Mouse (Mus musculus): ENCODE results near the gene Klk11. TPM values are rescaled to one million over a fixed set of nuclear protein-coding genes. Genes with fewer than 3 reads are reported as not detected.

Klk11 gene
- polyA plus RNA-seq, 1 experiment from 2014 or later: 1.7 TPM

DNA sequence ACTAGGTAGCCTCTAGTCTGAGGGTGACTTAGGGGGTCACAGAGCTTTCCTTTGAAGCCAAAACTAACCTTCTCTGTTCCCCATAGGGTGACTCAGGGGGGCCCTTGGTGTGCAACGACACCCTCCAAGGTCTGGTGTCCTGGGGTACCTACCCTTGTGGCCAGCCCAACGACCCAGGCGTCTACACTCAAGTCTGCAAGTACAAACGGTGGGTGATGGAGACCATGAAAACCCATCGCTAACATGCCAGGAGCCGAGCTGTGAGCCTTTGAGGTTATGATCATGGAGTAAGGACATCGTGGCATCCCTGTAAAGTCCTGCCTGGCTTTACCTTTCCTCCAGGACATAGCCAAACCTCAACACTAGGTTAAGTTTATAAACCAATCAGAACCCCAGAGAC is 40.8 kb downstream of the Klk11 start:
- H3K9ac ChIP-seq (ENCODE audit: low read depth, low read length): no peak overlapping the region
- H3K36me3 ChIP-seq (ENCODE audit: control insufficient read depth, insufficient read depth, low read length): no peaks in the 10 kb centered on the region
- no peak overlapping the region for H3K4me3 ChIP-seq (ENCODE audit: low read length)
- WGBS: 88% methylated on average over 7 of the region's 7 CpGs
- H3K4me2 ChIP-seq (ENCODE audit: low read depth, low read length): no peak overlapping the region
- H3K4me1 ChIP-seq (ENCODE audit: control insufficient read depth, insufficient read depth, low read length): no peaks in the 10 kb centered on the region
- H3K9me3 ChIP-seq (ENCODE audit: control insufficient read depth, low read length): no peaks in the 10 kb centered on the region
- H3K27me3 ChIP-seq (replicated peaks; ENCODE audit: control insufficient read depth, insufficient read depth, low read length): no peaks in the 10 kb centered on the region
- ATAC-seq: no peak
- H3K27ac ChIP-seq (ENCODE audit: low read length): no peak overlapping the region

DNA sequence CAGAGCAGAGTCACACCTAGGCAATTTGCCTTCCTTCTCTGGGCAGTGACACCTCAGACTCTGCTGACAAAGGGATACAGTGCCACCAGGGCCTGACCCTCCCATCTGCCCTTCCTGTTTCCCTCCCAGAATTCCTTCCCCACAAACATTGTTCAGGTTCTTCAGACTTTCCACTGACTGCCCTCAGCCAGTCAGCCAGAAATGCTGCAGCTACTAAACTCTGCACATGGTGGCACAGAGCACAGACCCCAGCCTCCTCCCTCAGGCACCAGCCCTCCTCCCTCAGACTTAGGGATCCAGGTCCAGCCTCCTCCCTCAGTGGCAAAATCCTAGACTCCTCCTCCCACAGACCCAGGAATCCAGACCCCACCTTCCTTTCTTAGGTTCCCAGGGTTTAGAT is 42.3 kb downstream of the Klk11 start:
- ATAC-seq: no peak
- H3K4me3 ChIP-seq (ENCODE audit: low read length): no peak overlapping the region
- H3K36me3 ChIP-seq (ENCODE audit: control insufficient read depth, insufficient read depth, low read length): no peaks in the 10 kb centered on the region
- H3K27ac ChIP-seq (ENCODE audit: low read length): no peak overlapping the region
- H3K9ac ChIP-seq (ENCODE audit: low read depth, low read length): no peak overlapping the region
- H3K27me3 ChIP-seq (replicated peaks; ENCODE audit: control insufficient read depth, insufficient read depth, low read length): no peaks in the 10 kb centered on the region
- no peaks in the 10 kb centered on the region for H3K9me3 ChIP-seq (ENCODE audit: control insufficient read depth, low read length)
- H3K4me1 ChIP-seq (ENCODE audit: control insufficient read depth, insufficient read depth, low read length): no peaks in the 10 kb centered on the region
- H3K4me2 ChIP-seq (ENCODE audit: low read depth, low read length): no peak overlapping the region

DNA sequence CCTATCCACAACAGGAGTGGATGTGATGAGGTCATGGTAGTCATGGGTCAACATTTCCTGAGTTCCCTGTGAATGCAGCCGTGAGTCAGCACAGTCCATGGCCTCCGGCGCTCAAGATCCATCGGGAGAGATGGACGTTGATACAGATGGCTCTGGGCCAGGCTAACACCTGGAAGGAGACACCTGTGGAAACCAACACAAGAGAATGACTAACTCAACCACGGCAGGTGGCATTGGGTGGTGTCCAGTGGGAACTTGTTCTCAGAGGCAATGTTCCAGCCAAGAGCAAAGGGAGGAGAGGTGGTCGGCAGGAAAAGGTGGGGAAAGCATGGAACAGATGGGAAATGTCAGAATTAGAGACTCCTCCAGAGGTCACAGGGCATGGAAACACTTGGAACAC is 47.2 kb downstream of the Klk11 start:
- no peaks in the 10 kb centered on the region for H3K36me3 ChIP-seq (ENCODE audit: control insufficient read depth, insufficient read depth, low read length)
- 88% methylated on average over 7 of the region's 7 CpGs for WGBS
- no peak overlapping the region for H3K4me2 ChIP-seq (ENCODE audit: low read depth, low read length)
- H3K4me3 ChIP-seq (ENCODE audit: low read length): no peak overlapping the region
- H3K9ac ChIP-seq (ENCODE audit: low read depth, low read length): no peak overlapping the region
- no peaks in the 10 kb centered on the region for H3K27me3 ChIP-seq (replicated peaks; ENCODE audit: control insufficient read depth, insufficient read depth, low read length)
- no peaks in the 10 kb centered on the region for H3K4me1 ChIP-seq (ENCODE audit: control insufficient read depth, insufficient read depth, low read length)
- ATAC-seq: no peak
- H3K9me3 ChIP-seq (ENCODE audit: control insufficient read depth, low read length): no peaks in the 10 kb centered on the region
- H3K27ac ChIP-seq (ENCODE audit: low read length): no peak overlapping the region

DNA sequence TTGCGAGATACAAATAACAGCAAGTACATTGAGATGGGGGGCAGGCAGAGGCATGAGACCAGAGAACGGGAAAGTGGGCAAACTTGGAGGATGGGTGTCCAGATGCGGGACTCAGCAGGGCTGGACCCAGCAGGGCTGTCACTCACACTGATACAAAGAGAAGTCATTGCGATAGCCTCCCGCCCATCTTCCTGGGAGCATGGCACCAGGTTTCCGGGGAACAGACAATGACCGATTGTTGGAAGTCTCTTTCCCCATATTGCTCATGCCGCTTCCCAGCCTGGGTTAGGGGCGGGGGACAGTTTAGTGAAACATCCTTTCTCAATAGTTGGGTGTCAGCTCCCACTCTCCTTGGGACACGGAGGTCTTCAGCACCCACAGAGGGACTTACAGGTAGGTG is 49.8 kb downstream of the Klk11 start, which contains the start of gene Klk6:
Klk6 (plus strand) TSS at position 301 of the 400 bp plus-strand sequence.
- Histone ChIP-seq H3K27ac (ENCODE audit: low read length) (no peak within 1 kb of the TSS), H3K4me3 (ENCODE audit: low read length) (no peak within 1 kb of the TSS), H3K9ac (ENCODE audit: low read depth, low read length) (no peak within 1 kb of the TSS), H3K36me3 (ENCODE audit: control insufficient read depth, insufficient read depth, low read length) (no peaks in the 10 kb centered on the region), H3K9me3 (ENCODE audit: control insufficient read depth, low read length) (no peaks in the 10 kb centered on the region), H3K27me3 (replicated peaks; ENCODE audit: control insufficient read depth, insufficient read depth, low read length) (no peaks in the 10 kb centered on the region), H3K4me1 (ENCODE audit: control insufficient read depth, insufficient read depth, low read length) (no peaks in the 10 kb centered on the region), H3K4me2 (ENCODE audit: low read depth, low read length) (no peak within 1 kb of the TSS)
- WGBS: 72% methylated on average over 10 of the region's 10 CpGs
- ATAC-seq: no peak

DNA sequence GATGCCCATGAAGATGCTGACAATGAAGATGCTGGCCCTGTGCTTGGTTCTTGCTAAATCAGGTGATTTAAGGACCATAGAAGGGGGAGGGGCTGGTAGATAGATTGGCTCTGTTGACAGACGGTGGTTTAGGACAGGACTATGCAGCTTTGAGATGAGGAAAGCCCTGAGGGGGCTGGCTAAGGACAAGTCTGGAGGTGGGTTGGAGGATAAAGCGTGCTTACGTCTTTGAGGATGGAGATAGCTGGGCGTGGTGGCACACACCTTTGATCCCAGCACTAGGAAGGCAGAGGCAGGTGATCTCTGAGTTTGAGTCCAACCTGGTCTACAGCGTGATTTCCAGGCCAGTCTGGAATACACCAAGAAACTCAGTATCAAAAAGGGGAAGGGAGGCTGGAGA is 51.7 kb downstream of the Klk11 start:
- no peak overlapping the region for H3K4me2 ChIP-seq (ENCODE audit: low read depth, low read length)
- no peak overlapping the region for H3K4me3 ChIP-seq (ENCODE audit: low read length)
- no peaks in the 10 kb centered on the region for H3K9me3 ChIP-seq (ENCODE audit: control insufficient read depth, low read length)
- no peaks in the 10 kb centered on the region for H3K36me3 ChIP-seq (ENCODE audit: control insufficient read depth, insufficient read depth, low read length)
- ATAC-seq: no peak
- H3K9ac ChIP-seq (ENCODE audit: low read depth, low read length): no peak overlapping the region
- WGBS: 81% methylated on average over 5 of the region's 5 CpGs
- no peaks in the 10 kb centered on the region for H3K27me3 ChIP-seq (replicated peaks; ENCODE audit: control insufficient read depth, insufficient read depth, low read length)
- H3K4me1 ChIP-seq (ENCODE audit: control insufficient read depth, insufficient read depth, low read length): no peaks in the 10 kb centered on the region
- no peak overlapping the region for H3K27ac ChIP-seq (ENCODE audit: low read length)

DNA sequence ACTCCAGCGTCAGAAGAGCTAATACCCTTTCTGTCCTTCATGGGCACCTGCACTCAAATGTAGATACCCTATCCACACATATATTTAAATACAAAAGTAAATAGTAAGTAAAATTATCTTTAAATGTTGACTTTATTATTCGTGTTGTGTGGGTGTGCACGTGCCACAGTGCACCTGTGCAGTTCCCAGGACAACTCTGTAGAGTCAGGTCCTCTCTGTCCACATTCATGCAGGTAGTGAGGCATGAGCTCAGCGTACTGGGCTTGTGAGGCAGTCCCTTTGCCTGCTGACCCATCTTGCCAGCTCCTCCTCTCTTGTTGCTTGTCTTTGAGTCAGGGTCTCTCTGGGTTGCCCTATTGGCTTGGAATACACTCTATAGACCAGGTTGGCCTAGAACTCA is 53.3 kb downstream of the Klk11 start:
- ATAC-seq: peak; percentile 38; the same call in 1 of the 2 replicates

More for the DNA sequence above, 53.3 kb downstream of the Klk11 start:
- Histone ChIP-seq H3K4me2 (ENCODE audit: low read depth, low read length) (no peak overlapping the region), H3K27ac (ENCODE audit: low read length) (no peak overlapping the region), H3K4me1 (ENCODE audit: control insufficient read depth, insufficient read depth, low read length) (no peaks in the 10 kb centered on the region), H3K4me3 (ENCODE audit: low read length) (no peak overlapping the region), H3K36me3 (ENCODE audit: control insufficient read depth, insufficient read depth, low read length) (no peaks in the 10 kb centered on the region), H3K9ac (ENCODE audit: low read depth, low read length) (no peak overlapping the region), H3K27me3 (replicated peaks; ENCODE audit: control insufficient read depth, insufficient read depth, low read length) (no peaks in the 10 kb centered on the region), H3K9me3 (ENCODE audit: control insufficient read depth, low read length) (no peaks in the 10 kb centered on the region)
- 78% methylated on average over 4 of the region's 4 CpGs for WGBS

Other genes with a start within 250 kb of the Klk11 start
- gene Cd33, start 230.2 kb upstream of the Klk11 start, polyA plus RNA-seq (2015; fragmentation: Nextera tagmentation; extraction: Ambion mirVana): 2.3 TPM in 2 replicates
- 2.2 and 2.4 TPM in 2 replicates for gene Zfp658, start 212.3 kb upstream of the Klk11 start, polyA plus RNA-seq (2015; fragmentation: Nextera tagmentation; extraction: Ambion mirVana)
- gene Zfp719, start 195.0 kb upstream of the Klk11 start, polyA plus RNA-seq (2015; fragmentation: Nextera tagmentation; extraction: Ambion mirVana): 7.5 and 8.3 TPM in 2 replicates
- gene Zfp819, start 167.4 kb upstream of the Klk11 start, polyA plus RNA-seq (2015; fragmentation: Nextera tagmentation; extraction: Ambion mirVana): not detected in 2 replicates
- 9.9 and 10.1 TPM in 2 replicates for gene Ceacam18, start 139.9 kb upstream of the Klk11 start, polyA plus RNA-seq (2015; fragmentation: Nextera tagmentation; extraction: Ambion mirVana)
- 1.6 TPM in 2 replicates for gene Siglece, start 114.4 kb upstream of the Klk11 start, polyA plus RNA-seq (2015; fragmentation: Nextera tagmentation; extraction: Ambion mirVana)
- gene Ctu1, start 102.6 kb upstream of the Klk11 start, polyA plus RNA-seq (2015; fragmentation: Nextera tagmentation; extraction: Ambion mirVana): 11.2 and 11.7 TPM in 2 replicates
- 0.11 and 0.33 TPM in 2 replicates for gene Klk14, start 84.2 kb upstream of the Klk11 start, polyA plus RNA-seq (2015; fragmentation: Nextera tagmentation; extraction: Ambion mirVana)
- gene Klk13, start 62.0 kb upstream of the Klk11 start, polyA plus RNA-seq (2015; fragmentation: Nextera tagmentation; extraction: Ambion mirVana): 0.27 and 0.33 TPM in 2 replicates
- not detected in 2 replicates for gene Klk12, start 5.7 kb upstream of the Klk11 start, polyA plus RNA-seq (2015; fragmentation: Nextera tagmentation; extraction: Ambion mirVana)
- gene Klk10, start 6.4 kb downstream of the Klk11 start, polyA plus RNA-seq (2015; fragmentation: Nextera tagmentation; extraction: Ambion mirVana): 2.5 and 6.3 TPM in 2 replicates
- gene Klk9, start 17.3 kb downstream of the Klk11 start, polyA plus RNA-seq (2015; fragmentation: Nextera tagmentation; extraction: Ambion mirVana): 0.15 TPM in 1 of 2 replicates, not detected in the other
- gene Klk8, start 23.0 kb downstream of the Klk11 start, polyA plus RNA-seq (2015; fragmentation: Nextera tagmentation; extraction: Ambion mirVana): 9.4 and 12.9 TPM in 2 replicates
- not detected in 2 replicates for gene Klk7, start 36.7 kb downstream of the Klk11 start, polyA plus RNA-seq (2015; fragmentation: Nextera tagmentation; extraction: Ambion mirVana)
- 0.10 TPM in 1 of 2 replicates, not detected in the other for gene Klk6, start 49.9 kb downstream of the Klk11 start, polyA plus RNA-seq (2015; fragmentation: Nextera tagmentation; extraction: Ambion mirVana)
- gene Klk5, start 67.4 kb downstream of the Klk11 start, polyA plus RNA-seq (2015; fragmentation: Nextera tagmentation; extraction: Ambion mirVana): not detected in 2 replicates
- not detected in 2 replicates for gene Klk4, start 106.6 kb downstream of the Klk11 start, polyA plus RNA-seq (2015; fragmentation: Nextera tagmentation; extraction: Ambion mirVana)
- 0.17 TPM in 1 of 2 replicates, not detected in the other for gene Klk15, start 159.1 kb downstream of the Klk11 start, polyA plus RNA-seq (2015; fragmentation: Nextera tagmentation; extraction: Ambion mirVana)
- gene Klk1b8, start 176.1 kb downstream of the Klk11 start, polyA plus RNA-seq (2015; fragmentation: Nextera tagmentation; extraction: Ambion mirVana): 0.97 and 1.2 TPM in 2 replicates
- not detected in 2 replicates for gene Klk1b1, start 192.1 kb downstream of the Klk11 start, polyA plus RNA-seq (2015; fragmentation: Nextera tagmentation; extraction: Ambion mirVana)
- not detected in 2 replicates for gene Klk1b9, start 201.5 kb downstream of the Klk11 start, polyA plus RNA-seq (2015; fragmentation: Nextera tagmentation; extraction: Ambion mirVana)
- not detected in 2 replicates for gene Klk1b11, start 221.3 kb downstream of the Klk11 start, polyA plus RNA-seq (2015; fragmentation: Nextera tagmentation; extraction: Ambion mirVana)
- gene Klk1b26, start 237.6 kb downstream of the Klk11 start, polyA plus RNA-seq (2015; fragmentation: Nextera tagmentation; extraction: Ambion mirVana): not detected in 2 replicates